Mouse (Mus musculus) CD4-positive, CD25-positive, alpha-beta regulatory T cell, adult 2 months (primary cell): Measurements from ENCODE around the gene Slc41a2.

Experiments used
- DNase-seq: peaks from one replicate; pipeline ENCODE4 v3.0.0-alpha.2; 2012; ENCODE audit warnings: low read depth, low spot score

The Slc41a2 gene

DNA sequence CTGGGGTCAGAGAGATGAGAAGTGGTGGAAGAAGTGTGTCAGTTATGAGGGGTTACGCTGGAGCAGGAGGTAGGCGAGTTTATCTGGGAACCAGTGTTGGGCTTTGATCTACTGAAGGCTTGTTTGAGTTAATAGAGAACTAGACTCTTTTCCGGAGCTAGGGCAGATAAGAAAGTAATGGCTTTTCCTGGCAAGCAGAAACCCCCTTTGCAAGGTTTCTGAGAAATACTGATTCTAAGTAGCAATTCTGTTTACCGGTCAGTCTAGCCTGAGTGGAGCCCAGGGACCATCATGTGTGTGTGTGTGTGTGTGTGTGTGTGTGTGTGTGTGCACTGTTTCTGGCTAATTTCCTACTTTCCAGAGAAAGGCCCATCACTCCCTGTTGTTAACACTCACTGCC lies 109.1 kb downstream of the Slc41a2 start:
- no peak for DNase-seq

DNA sequence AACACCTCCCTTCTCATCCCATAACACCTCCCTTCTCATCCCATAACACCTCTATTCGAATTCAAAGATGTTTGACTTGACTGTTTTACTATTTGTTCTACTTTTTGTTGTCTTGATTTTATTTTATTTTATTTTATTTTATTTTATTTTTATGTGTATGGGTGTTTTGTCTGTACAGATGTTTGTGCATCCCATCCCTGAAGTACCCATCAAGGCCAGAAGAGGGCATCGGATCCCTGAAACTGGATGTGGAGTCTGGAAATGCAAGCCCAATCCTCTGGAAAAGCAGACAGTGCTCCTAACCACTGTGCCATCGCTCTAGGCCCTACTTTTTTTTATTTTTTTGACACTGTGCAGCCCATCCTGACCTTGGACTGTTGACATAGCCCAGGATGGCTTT lies 112.7 kb downstream of the Slc41a2 start:
- peak; percentile 9 for DNase-seq

DNA sequence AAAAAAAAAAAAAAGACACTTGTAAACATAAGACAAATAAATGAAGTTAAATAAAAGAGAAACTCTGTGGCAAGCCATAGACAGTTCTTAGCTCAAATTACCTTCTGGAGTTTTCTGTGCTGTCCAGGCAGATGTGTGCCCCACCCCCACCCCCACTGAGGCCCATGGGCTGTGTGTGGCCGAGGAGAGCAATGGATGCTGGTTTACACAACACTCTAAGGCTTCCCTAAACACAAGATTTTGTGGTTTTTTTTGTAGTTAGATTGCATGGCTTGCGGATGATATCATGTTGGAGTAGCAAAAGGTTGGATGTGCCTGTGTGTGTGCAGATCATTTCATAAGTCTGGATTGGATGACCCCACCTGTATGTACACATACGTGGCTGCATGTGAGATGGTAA lies 116.8 kb downstream of the Slc41a2 start:
- DNase-seq: no peak

DNA sequence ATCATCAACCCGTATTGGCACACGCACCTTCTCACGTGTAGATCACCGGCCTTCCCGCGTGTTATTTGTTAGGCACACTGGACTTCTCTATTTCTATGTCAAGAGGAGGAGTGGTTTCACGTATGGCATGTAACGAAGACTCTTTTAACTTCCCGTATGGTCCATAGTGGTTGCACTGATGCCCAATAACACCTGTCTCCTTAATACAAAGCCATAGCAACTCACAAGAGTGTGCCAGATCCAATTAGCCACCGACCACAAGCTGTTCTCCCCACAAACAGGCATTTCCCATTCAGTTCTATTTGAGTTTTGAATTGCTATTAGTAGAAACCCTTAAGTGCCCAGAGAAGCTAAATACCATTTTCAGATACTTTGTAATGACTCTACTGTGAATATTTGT lies 117.5 kb downstream of the Slc41a2 start:
- DNase-seq: no peak

DNA sequence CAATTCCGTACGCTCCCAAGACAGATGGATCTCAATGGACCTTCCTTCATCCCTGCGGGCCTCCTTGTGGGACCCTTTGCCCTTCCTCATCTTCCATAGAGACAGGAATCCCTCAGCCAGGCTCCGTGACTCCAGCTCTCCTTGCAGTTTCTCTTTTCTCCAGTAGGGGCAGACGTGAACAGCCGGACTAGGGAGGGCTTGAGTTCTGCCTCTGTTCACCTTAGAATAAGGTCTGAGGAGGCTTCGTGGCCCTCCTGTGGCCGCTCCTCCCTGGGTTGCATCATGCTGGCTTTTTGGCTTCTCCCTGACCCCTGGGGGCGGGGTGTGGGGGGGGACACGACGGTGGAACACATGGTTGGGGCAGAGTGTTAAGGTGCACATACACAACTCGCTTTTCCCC lies 118.0 kb downstream of the Slc41a2 start:
- peak; percentile 58 for DNase-seq

DNA sequence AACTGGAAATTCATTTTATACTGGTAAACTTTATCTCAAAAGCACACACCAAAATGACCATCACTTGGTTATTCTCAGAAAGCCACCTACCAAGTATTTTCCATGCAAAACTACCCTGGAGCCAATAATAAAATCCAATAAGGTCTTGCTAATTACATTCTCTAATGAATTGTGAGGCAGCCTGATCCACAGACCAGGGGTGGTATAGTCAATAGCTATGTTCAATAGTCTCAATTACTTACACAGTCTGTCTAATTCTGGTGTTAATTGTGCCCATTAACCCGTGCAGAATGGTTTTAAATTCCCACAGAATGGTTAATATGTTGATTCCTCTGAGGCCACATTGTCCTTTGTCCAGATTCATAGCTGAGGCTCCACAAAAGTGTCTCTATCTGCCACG lies 118.9 kb downstream of the Slc41a2 start:
- no peak for DNase-seq

DNA sequence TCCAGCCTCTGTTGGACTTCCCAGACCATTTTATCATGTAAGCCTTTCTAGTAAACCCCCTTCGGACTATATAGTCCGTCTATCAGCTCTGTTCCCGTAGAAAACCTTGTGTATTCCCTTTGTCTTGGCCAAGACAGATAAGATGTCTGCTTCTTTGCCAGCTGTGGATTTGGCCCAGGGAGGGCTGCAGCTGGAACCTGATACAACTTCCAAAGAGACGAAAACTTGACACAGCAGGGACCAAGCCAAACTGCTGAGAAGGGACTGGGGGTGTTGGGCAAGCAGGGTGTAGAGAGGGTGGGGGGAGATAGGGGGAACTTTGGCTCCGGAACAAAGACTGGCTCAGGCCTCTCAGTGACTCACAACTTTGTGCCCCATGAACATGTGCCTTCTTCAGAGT lies 120.4 kb downstream of the Slc41a2 start:
- no peak for DNase-seq

DNA sequence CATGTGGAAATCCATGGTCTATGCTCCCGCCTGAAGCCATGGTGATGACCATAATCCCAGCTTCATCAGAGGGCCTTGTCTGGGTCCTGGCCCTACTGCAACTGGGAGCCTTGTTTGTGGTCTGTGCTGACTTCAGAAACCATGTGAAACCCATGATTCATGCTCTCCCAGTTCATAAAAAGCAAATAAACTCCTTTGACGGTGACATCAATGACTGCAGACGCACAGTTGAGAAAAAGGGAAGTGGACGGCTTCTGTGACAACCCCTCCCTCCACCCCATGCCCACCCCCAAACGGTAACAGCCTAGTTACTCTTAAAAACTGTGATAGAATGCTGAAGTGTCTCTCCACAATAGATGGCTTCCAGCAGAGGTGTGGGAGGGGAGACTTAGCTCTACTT lies 122.1 kb downstream of the Slc41a2 start:
- no peak for DNase-seq

DNA sequence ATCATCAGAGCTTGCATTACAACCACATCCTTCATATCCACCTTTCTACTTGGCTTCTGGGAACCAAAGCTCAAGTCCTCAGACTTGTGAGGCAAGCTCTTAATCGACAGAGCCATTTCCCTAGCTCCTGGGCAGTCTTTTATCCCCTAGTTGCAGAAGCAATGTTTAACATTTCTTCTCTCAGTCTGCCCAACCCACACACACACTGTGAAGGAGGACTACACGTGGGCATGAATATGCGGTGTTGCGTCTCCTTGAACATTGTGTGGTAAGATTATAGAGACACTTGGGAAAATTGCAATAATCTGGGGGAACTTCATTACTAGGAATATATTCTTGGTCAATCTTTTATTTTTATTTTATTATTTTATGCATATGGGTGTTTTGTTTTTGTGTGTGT lies 125.1 kb downstream of the Slc41a2 start:
- no peak for DNase-seq

DNA sequence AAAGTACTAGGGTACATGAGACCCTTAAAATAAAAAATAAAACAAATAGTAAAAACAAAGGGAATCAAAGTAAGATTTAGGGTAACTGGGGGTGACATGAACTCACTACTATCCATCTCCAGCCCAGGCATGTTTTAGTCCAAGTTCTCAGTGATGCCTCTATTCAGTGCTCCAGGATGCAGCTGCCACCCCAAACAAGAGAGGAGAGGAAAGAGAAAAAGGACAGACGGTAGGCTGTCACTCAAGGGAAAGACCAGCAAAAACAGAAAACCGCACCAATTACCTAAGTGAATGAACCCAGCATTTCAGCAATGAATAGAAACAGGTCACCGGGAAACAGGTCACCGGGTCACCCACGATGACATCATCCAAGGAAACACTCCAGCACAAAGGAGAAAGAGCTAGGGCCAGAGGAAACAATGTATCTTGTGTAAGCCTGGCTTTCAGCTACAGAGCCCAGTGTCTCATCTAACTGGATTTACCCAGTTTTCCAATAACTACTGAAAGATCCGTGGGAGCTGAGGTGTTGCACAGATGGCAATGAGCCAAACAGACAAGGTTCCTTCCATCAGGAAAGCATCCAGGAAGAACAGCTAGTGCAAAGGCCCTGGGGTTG lies 126.6 kb downstream of the Slc41a2 start:
- no peak for DNase-seq

DNA sequence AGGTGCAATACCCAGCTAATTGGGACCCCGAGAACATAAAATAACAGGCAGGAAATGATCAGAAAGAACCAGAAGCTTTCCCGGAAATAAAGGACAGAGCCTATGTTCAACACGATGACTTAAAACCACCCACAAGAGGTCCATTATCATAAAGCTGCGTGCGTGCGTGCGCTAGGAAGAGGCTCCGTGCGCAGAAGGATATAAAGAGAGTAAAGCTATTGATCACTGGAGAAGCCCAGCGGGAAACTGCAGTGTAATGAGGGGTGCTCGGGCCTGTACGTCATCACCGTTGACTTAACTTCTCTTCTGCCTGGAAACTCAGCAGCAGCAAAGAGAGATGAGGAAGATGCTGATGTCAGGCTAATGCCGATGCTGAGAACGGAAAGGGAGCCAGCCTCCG lies 127.6 kb downstream of the Slc41a2 start:
- no peak for DNase-seq

DNA sequence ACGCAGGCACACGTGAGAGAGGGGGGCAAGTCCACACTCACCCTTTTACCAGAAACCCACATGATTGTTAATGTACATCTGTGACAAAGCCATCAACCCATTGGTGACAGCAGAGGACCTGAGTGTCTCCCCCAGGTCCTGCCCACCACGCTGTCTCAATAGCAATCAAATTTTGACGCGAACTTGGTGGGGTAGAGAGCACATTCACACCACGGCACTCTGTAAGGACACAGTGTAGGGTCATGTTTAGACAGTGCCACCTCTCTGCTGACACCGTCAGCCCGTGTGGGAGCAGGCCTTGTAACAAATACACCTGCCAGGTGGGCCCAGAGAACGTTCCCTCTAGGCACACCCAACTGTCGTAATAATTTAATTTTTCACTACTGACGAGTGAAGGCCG lies 128.3 kb downstream of the Slc41a2 start:
- no peak for DNase-seq

DNA sequence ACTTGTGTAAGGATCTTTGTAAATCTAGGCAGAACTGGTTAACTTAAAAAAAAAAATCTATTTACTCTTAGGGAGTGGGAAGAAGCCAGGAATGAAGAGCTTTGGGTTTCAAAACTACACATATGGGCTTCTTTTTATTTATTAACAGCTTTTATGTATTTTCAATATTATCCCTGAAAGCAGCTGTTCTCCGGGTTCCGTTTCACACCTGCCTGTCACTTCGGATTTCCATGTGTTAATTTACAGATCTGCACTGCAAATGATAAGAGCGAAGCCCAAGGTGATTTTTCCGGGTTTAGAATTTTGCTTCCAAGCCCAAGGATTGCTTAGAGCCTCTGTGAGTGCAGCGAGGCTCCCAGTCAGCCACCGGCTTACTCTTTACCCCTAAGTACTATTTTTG lies 129.2 kb downstream of the Slc41a2 start:
- DNase-seq: no peak

DNA sequence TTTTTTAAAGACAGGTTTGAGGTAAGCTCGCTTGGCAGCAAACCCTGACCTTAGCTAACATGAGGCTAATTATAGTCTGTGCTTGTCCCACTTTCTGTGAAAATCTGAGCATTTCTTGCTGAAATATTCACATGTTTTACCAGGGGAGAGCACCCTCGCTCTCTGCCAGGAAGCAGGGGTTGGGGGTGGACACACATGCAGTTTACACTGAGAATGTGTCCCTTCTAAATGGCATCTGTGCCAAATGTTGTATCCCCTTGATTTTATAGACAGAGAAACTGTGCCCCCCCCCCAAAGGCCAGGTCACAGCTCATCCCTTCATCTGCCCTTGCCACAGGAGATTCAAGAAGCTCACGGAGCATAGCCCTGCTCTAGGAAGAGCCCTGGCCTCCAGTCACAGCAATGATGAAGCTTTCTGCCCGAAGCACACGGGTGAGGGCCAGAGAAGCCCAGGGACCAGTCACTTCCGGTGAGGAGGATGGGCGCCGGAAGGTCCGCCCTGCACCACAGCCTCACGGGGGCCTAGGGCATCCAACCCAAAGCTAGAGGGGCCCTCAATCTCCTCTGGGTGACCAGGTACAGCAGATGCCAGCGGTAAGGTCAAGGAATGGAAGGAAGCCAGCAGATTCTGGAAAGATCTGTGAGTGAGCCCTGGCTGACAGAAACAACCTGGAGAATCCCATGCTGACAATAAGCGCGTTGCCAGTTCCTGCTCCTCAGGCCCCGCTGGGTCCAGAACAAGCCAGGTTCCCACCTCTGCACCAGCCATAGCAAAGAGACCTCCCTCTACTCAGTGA lies 134.6 kb downstream of the Slc41a2 start:
- no peak for DNase-seq

DNA sequence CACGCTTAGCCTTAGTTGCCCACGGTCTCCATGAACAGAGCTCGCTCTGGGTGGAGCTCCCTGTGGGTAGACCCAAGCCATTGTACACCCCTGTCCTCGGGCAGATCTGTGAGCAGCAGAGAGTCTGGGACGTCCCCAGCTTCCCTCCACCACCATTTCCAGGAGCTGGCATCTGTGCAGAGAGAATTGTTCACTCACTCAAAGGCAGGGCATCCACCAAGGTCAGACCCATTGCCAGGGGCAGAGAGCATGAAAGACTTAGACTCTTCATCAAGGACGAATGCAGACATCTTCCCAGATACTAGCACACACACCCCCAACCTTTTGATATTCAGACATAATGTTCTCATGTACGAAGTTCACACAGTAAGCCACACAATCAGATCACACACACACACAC lies 136.2 kb downstream of the Slc41a2 start:
- no peak for DNase-seq

DNA sequence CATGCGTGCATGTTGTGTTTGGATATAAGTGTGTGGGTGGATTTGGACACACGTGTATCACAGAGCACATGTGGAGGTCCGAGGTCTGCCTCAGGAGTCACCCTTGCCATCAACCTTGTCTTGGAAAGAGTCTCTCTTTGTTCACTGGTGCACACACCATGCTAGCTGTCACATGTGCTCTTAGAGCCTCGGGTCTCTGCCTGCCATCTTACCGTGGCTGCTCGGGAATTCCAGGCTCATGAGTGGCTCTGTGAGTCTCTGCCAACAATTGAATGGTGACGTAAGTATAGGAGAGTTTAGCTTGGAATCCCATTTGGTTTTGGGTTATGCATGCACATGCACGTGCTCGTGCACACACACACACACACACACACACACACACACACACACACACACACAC lies 138.4 kb downstream of the Slc41a2 start:
- no peak for DNase-seq

DNA sequence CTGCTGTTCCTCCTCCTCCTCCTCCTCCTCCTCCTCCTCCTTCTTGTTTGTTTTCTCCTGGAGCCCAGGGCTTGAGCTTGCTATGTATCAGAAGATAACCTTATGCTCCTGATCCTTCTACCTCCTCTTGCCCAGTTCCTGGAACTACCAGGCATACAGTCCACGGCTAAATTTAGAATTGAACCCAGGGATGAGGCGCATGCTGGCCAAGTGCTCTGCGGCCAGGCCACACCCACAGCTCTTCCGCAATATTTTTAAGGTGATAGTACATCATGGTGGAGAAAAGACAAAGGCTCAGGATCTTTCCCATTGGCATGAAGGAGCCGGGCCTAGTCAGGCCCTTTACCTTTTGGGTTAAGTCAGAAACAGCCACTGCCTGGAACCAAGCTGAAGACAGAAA lies 139.0 kb downstream of the Slc41a2 start:
- no peak for DNase-seq

DNA sequence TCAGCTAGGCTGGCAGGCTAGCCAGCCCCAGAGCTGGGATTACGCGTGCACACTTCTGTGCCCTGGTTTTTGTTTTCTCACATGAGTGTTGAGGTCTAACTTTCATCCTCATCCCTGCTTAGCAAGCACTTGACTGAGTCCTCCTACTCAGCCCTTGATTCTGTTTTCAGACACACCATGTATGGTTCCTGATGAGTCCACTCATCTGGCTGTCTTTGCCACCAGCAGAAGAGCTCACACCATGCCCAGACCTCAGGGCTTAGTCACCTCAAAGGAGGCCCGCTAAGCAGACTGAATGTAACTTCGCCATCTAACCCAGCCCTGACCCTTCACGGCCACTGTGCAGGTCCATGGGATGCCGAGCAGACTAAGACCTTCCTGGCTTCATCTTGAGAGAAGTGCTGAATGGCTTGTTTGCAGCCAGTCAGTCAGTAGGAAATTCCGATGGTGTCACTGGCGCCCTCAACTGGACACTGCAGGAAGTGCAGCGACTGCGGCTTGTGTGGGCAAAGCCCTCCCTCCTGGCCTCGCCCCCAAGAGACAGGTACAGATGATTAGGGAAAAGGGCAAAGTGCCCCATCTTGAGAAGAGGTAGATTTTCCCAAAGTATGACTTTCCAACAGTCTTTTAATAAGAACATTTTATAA lies 139.9 kb downstream of the Slc41a2 start:
- DNase-seq: peak; percentile 83

DNA sequence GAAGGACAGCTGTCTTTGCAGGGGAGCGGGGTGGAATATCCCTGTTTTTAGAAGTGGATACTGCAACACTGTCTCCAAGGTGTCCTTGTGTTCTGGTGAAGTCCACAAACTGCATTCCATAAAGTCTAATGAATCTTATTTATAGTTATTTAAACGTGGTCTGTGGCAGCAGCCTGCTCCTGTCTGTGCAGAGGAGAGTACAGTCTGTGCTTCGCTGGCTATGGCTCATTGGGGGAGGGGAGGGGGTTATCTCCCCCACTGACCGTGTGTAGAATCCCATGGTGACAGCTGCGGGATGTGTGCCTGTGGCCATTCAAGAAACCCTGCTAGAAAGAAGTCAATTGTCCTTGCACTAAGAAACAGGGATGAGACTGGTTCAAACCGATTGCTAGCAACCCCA lies 145.7 kb downstream of the Slc41a2 start:
- no peak for DNase-seq

DNA sequence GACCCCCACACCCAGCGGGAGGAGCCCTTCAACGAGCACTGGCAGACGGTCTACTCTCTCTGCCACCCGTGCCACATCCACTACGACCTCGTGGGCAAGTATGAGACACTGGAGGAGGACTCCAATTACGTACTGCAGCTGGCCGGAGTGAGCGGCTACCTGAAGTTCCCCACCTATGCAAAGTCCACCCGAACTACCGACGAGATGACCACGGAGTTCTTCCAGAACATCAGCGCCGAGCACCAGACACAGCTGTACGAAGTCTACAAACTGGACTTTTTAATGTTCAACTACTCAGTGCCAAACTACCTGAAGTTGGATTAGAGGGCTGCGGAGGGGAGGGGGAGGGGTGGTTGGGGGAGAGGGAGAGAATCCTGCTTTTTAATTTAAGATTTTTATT lies 146.2 kb downstream of the Slc41a2 start:
- DNase-seq: no peak

DNA sequence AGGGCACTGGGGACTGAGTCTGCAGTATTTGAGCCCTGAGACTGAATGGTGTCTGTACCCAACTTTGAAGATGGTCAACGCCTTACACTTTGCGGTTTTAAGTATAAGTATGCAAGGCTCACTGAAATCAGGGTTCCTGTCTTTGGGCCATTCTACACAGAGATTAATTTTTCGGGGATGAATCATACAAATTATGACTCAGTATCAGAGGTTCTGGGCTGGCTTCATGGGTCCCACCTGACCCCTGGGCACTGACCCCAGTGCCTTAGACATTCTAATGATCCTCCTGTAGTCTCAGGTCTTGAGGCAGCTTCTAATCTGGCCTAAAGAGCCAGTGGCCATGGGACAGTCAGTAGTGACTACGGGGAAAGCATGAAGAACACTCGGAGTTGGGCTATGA lies 148.6 kb downstream of the Slc41a2 start:
- no peak for DNase-seq

DNA sequence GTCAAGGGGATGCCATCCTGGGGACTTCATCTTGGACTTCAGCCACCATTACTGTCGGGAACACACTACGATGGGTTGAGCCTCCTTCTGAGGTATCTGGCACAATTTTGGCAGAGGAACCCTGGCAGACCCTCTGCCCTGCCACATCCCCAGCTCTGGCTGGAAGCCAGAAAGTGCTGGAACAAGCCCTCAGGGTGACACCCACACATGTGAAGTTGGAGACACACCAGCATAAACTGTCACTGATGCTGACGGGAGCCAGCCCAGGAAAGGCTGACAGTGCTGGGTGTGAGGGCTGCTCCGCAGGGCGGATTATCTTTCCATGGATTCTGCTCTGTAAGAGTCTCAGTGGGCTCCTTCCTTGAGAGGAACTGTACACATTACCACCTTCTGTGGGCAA lies 150.7 kb downstream of the Slc41a2 start:
- DNase-seq: no peak

DNA sequence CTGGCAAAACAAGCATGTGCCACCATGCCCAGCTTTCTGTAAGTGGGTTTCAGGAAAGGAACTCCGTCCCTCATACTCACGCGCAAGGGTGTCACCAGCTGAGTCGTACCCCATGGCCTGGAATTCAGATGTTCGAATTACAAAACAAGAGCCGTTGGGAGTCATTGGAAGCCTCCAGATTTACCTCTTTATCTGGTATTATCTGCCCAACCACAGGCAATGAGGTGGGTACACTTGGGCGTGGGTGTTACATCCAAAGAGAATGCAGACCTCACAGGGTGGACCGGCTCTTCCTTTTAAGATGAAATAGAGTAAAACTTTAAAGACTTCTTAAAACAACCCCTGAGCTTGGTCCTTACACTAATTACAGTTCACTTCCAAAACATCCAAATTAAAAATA lies 151.5 kb downstream of the Slc41a2 start:
- no peak for DNase-seq
